Comparison of ENCODE assay signal across 8 mouse cellular contexts in the genomic region with DNA sequence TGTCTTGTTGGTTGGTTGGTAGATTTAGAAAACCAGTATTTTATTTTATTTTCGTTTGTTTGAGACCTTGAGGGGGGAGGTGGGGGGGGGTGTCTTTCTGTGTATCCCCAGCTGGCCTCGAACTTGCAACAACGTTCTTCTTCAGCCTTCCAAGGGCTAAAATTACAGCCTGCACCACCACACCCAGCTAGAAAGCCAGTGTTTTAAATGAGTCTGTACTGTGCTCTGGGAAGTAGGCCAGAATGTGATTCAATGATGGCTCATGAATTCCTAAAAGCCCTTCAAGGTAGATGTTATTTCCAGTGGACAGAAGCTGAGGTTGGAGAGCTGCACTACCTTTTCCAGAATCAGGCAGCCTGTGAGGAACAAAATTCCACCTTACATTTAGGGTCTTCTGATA. TPM values are rescaled to one million over a fixed set of nuclear protein-coding genes. Genes with fewer than 3 reads are reported as not detected.
A peak's percentile ranks its signal among the peaks of the same experiment; 100 is the strongest.
DNase-seq lines count a peak whose midpoint lies in the region; ATAC-seq and TF ChIP-seq lines count a peak whose summit lies in the region.

No protein-coding gene starts in this region.

- TF ChIP-seq CTCF in embryonic fibroblast, embryonic 13.5 days (IDR thresholded peaks at IDR 0.05; ENCODE audit: borderline replicate concordance, insufficient read depth, low read length): no peak
- TF ChIP-seq CTCF in liver, postnatal 0 days (IDR thresholded peaks at IDR 0.05; ENCODE audit: low read depth): no peak

- no peaks in the 10 kb centered on the region for H3K27me3 ChIP-seq in hindbrain, embryonic 15.5 days
- no peaks in the 10 kb centered on the region for H3K27me3 ChIP-seq in hindbrain, embryonic 11.5 days (ENCODE audit: control insufficient read depth, insufficient read depth, low read length)
- no peaks in the 10 kb centered on the region for H3K27me3 ChIP-seq in liver, postnatal 0 days (ENCODE audit: insufficient read depth, low read length)

- no peak overlapping the region for H3K9ac ChIP-seq in hindbrain, embryonic 15.5 days
- H3K9ac ChIP-seq in hindbrain, embryonic 11.5 days (ENCODE audit: low read depth, low read length): no peak overlapping the region
- no peak overlapping the region for H3K9ac ChIP-seq in liver, postnatal 0 days (replicated peaks)

- no peaks in the 10 kb centered on the region for H3K9me3 ChIP-seq in hindbrain, embryonic 15.5 days
- H3K9me3 ChIP-seq in hindbrain, embryonic 11.5 days (ENCODE audit: control insufficient read depth, low read length): no peaks in the 10 kb centered on the region
- H3K9me3 ChIP-seq in liver, postnatal 0 days (ENCODE audit: low read length): no peaks in the 10 kb centered on the region

- no peak for TF ChIP-seq POLR2A in embryonic fibroblast, embryonic 13.5 days (IDR thresholded peaks at IDR 0.05; ENCODE audit: low read depth, low read length)

- H3K36me3 ChIP-seq in hindbrain, embryonic 15.5 days: peaks cover 10% of the 10 kb centered on the region
- 0 out of 2 replicates have a peak, but pooled peaks cover 2% of the 10 kb centered on the region for H3K36me3 ChIP-seq in hindbrain, embryonic 11.5 days (ENCODE audit: control insufficient read depth, insufficient read depth, low read length)
- H3K36me3 ChIP-seq in liver, postnatal 0 days (replicated peaks; ENCODE audit: insufficient read depth, low read length): no peaks in the 10 kb centered on the region

- H3K4me3 ChIP-seq in hindbrain, embryonic 15.5 days: no peak overlapping the region
- H3K4me3 ChIP-seq in hindbrain, embryonic 11.5 days (ENCODE audit: low read depth, low read length): no peak overlapping the region
- no peak overlapping the region for H3K4me3 ChIP-seq in embryonic fibroblast, embryonic 13.5 days (ENCODE audit: insufficient read depth, low read length)
- H3K4me3 ChIP-seq in liver, postnatal 0 days (ENCODE audit: low read depth, low read length): no peak overlapping the region

- peak overlapping the region; percentile 51 for H3K4me2 ChIP-seq in hindbrain, embryonic 15.5 days
- H3K4me2 ChIP-seq in hindbrain, embryonic 11.5 days (replicated peaks; ENCODE audit: low read depth, low read length): no peak overlapping the region
- H3K4me2 ChIP-seq in liver, postnatal 0 days (ENCODE audit: low read depth, low read length): peak overlapping the region; percentile 73

- peaks cover 45% of the 10 kb centered on the region for H3K4me1 ChIP-seq in hindbrain, embryonic 15.5 days (replicated peaks)
- no peaks in the 10 kb centered on the region; the same call in 1 of the 2 replicates for H3K4me1 ChIP-seq in hindbrain, embryonic 11.5 days (replicated peaks; ENCODE audit: control insufficient read depth, insufficient read depth, low read length)
- peaks cover 6% of the 10 kb centered on the region; the same call in 1 of the 2 replicates for H3K4me1 ChIP-seq in embryonic fibroblast, embryonic 13.5 days (ENCODE audit: control insufficient read depth, insufficient read depth, low read length)
- H3K4me1 ChIP-seq in liver, postnatal 0 days (ENCODE audit: insufficient read depth): peaks cover 38% of the 10 kb centered on the region

- ATAC-seq in hindbrain, embryonic 15.5 days (ENCODE audit: low FRiP score, low read depth): no peak
- ATAC-seq in hindbrain, embryonic 11.5 days (ENCODE audit: low FRiP score): no peak
- no peak for ATAC-seq in liver, postnatal 0 days

- no peak for TF ChIP-seq EP300 in liver, postnatal 0 days (IDR thresholded peaks at IDR 0.05; ENCODE audit: low read depth)

- DNase-seq in hindbrain, embryonic 11.5 days (ENCODE audit: low spot score): no peak
- peak; percentile 74 for DNase-seq in Muller cell, postnatal 12 days (ENCODE audit: inconsistent ontology term)
- no peak for DNase-seq in liver, postnatal 0 days
- no peak for DNase-seq in right cerebral cortex, postnatal 36 days (ENCODE audit: low spot score in 2 of 2)
- no peak for DNase-seq in kidney, postnatal 25 days
- DNase-seq in ovary, postnatal 10 days (ENCODE audit: low spot score): no peak

- H3K27ac ChIP-seq in hindbrain, embryonic 15.5 days (replicated peaks): no peak overlapping the region
- H3K27ac ChIP-seq in hindbrain, embryonic 11.5 days (ENCODE audit: low read depth, low read length): no peak overlapping the region
- peak overlapping the region; percentile 53; the same call in 1 of the 2 replicates for H3K27ac ChIP-seq in embryonic fibroblast, embryonic 13.5 days (ENCODE audit: insufficient read depth, low read length)
- peak overlapping the region; percentile 98; the same call in 1 of the 2 replicates for H3K27ac ChIP-seq in liver, postnatal 0 days (ENCODE audit: low read depth)

- WGBS in hindbrain, embryonic 15.5 days: 75% methylated on average over 3 of the region's 3 CpGs
- WGBS in hindbrain, embryonic 11.5 days: 82% methylated on average over 3 of the region's 3 CpGs
- 72% methylated on average over 3 of the region's 3 CpGs for whole genome bisulfite sequencing in liver, postnatal 0 days (ENCODE audit: insufficient replicate concordance)

RNA-seq across cellular contexts. Expression of a gene that starts 2.0 kb away (rescaled TPM):
- polyA plus RNA-seq in hindbrain, embryonic 15.5 days (2015; fragmentation: Nextera tagmentation; extraction: Ambion mirVana): 23.5 and 28.4 TPM in 2 replicates
- 5.2 and 7.3 TPM in 2 replicates for polyA plus RNA-seq in hindbrain, embryonic 11.5 days (2014; fragmentation: Nextera tagmentation; extraction: Ambion mirVana)
- 2.3 and 3.1 TPM in 2 replicates for polyA plus RNA-seq in embryonic fibroblast, embryonic 13.5 days (2011; ENCODE audit: insufficient read length, low read depth, missing spikeins)
- polyA plus RNA-seq in liver, postnatal 0 days (2015; fragmentation: Nextera tagmentation; extraction: Ambion mirVana): 3.4 and 3.7 TPM in 2 replicates

RNA-seq across cellular contexts. Expression of a gene that starts 18.2 kb away (rescaled TPM):
- 3.7 and 3.9 TPM in 2 replicates for polyA plus RNA-seq in hindbrain, embryonic 15.5 days (2015; fragmentation: Nextera tagmentation; extraction: Ambion mirVana)
- polyA plus RNA-seq in hindbrain, embryonic 11.5 days (2014; fragmentation: Nextera tagmentation; extraction: Ambion mirVana): 4.1 and 5.4 TPM in 2 replicates
- 16.8 and 19.0 TPM in 2 replicates for polyA plus RNA-seq in embryonic fibroblast, embryonic 13.5 days (2011; ENCODE audit: insufficient read length, low read depth, missing spikeins)
- polyA plus RNA-seq in liver, postnatal 0 days (2015; fragmentation: Nextera tagmentation; extraction: Ambion mirVana): 2.6 and 2.7 TPM in 2 replicates

RNA-seq across cellular contexts. Expression of a gene that starts 32.7 kb away (rescaled TPM):
- polyA plus RNA-seq in hindbrain, embryonic 15.5 days (2015; fragmentation: Nextera tagmentation; extraction: Ambion mirVana): 11.1 and 13.3 TPM in 2 replicates
- 4.9 and 6.2 TPM in 2 replicates for polyA plus RNA-seq in hindbrain, embryonic 11.5 days (2014; fragmentation: Nextera tagmentation; extraction: Ambion mirVana)
- polyA plus RNA-seq in embryonic fibroblast, embryonic 13.5 days (2011; ENCODE audit: insufficient read length, low read depth, missing spikeins): 23.3 and 24.3 TPM in 2 replicates
- 56.5 and 57.0 TPM in 2 replicates for polyA plus RNA-seq in liver, postnatal 0 days (2015; fragmentation: Nextera tagmentation; extraction: Ambion mirVana)

RNA-seq across cellular contexts. Expression of a gene that starts 32.8 kb away (rescaled TPM):
- polyA plus RNA-seq in hindbrain, embryonic 15.5 days (2015; fragmentation: Nextera tagmentation; extraction: Ambion mirVana): 3.7 and 4.4 TPM in 2 replicates
- 1.0 and 1.7 TPM in 2 replicates for polyA plus RNA-seq in hindbrain, embryonic 11.5 days (2014; fragmentation: Nextera tagmentation; extraction: Ambion mirVana)
- 5.6 and 7.1 TPM in 2 replicates for polyA plus RNA-seq in embryonic fibroblast, embryonic 13.5 days (2011; ENCODE audit: insufficient read length, low read depth, missing spikeins)
- polyA plus RNA-seq in liver, postnatal 0 days (2015; fragmentation: Nextera tagmentation; extraction: Ambion mirVana): 0.82 and 0.85 TPM in 2 replicates

RNA-seq across cellular contexts. Expression of a gene that starts 36.7 kb away (rescaled TPM):
- 7.0 and 7.8 TPM in 2 replicates for polyA plus RNA-seq in hindbrain, embryonic 15.5 days (2015; fragmentation: Nextera tagmentation; extraction: Ambion mirVana)
- 0.91 and 1.1 TPM in 2 replicates for polyA plus RNA-seq in hindbrain, embryonic 11.5 days (2014; fragmentation: Nextera tagmentation; extraction: Ambion mirVana)
- 1.1 TPM in 1 of 2 replicates, not detected in the other for polyA plus RNA-seq in embryonic fibroblast, embryonic 13.5 days (2011; ENCODE audit: insufficient read length, low read depth, missing spikeins)
- 4.1 and 5.9 TPM in 2 replicates for polyA plus RNA-seq in liver, postnatal 0 days (2015; fragmentation: Nextera tagmentation; extraction: Ambion mirVana)

Comparison
In these comparisons a context has a peak if more than half of its experiments do, and no peak if none do; other contexts are left out.
1. H3K27ac ChIP-seq: peak in embryonic fibroblast, embryonic 13.5 days (single experiment) and liver, postnatal 0 days (single experiment); none in hindbrain, embryonic 15.5 days (single experiment) and hindbrain, embryonic 11.5 days (single experiment).